Mouse (Mus musculus) inflammation-experienced regulatory T-cells, adult 6 months (primary cell): Measurements from ENCODE around the gene Lrrc41. TPM values are rescaled to one million over a fixed set of nuclear protein-coding genes. Genes with fewer than 3 reads are reported as not detected.
A peak's percentile ranks its signal among the peaks of the same experiment; 100 is the strongest.

ENCODE experiments used
- ATAC-seq: one replicate; pipeline ENCODE4 v1.8.0; 2017
- polyA plus RNA-seq, 3 experiments: library from polyadenylated mRNA; unstranded; fragments of 100-300 nt; shearing (Covaris generic); gene quantifications; one replicate each; pipeline ENCODE4 v1.2.1; 2017

Gene Lrrc41
- polyA plus RNA-seq, 3 experiments from 2014 or later, result 16.5 to 19.0 (median 18.0) TPM

- ATAC-seq, result no peak
Observed at GRCm38 (mm10) chr4:116077240-116078095, 2.4 kb downstream of the Lrrc41 start.

DNA sequence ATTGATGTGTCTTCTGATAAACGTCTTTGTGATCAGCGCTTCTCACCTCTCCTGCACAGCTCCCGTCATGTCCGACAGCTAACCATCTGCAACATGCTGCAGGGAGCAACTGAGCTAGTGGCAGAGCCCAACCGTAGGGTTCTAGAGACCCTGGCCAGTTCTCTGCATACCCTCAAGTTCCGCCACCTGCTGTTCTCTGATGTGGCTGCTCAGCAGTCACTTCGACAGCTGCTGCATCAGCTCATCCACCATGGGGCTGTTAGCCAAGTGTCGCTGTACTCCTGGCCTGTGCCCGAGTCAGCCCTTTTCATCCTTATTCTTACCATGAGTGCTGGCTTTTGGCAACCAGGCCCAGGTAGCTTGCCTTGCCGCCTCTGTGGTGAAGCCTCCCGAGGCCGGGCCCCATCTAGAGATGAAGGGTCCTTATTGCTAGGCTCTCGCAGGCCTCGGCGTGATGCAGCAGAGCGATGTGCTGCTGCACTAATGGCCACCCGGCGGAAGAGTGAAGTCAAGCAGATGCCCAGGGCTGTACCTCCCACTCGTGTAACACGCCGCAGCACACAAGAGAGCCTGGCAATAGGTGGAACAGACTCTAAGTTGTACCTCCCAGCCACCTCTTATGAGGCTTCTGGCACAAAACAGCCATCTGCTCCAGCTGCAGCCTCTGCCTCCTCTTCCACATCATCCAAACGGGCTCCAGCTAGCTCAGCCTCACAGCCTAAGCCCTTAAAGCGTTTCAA is 13.6 kb downstream of the Lrrc41 start:
- ATAC-seq, result no peak

- ATAC-seq, result no peak
Observed at GRCm38 (mm10) chr4:116096291-116096690, 21.2 kb downstream of the Lrrc41 start.

GRCm38 (mm10) chr4:116097211-116097610 is 22.1 kb downstream of the Lrrc41 start:
- ATAC-seq, result no peak

DNA sequence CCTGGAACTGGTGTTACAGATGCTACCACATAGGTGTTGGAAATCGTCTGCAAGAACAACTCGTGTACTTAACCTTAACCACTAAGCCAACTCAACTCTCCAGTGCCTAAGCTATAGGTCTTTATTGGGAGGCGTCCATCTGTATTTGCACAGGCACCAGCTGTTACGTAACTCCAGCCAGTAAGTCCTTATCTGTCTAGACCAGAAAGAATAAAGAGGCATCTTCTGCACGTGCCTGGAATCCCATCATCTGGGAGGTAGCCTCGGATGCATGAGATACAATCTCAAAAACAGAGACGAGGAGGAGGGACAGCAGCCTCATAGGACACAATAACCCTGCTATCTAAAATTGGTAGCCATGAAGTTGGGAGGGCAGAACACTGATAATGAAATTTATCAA is 25.9 kb downstream of the Lrrc41 start:
- ATAC-seq, result no peak

DNA sequence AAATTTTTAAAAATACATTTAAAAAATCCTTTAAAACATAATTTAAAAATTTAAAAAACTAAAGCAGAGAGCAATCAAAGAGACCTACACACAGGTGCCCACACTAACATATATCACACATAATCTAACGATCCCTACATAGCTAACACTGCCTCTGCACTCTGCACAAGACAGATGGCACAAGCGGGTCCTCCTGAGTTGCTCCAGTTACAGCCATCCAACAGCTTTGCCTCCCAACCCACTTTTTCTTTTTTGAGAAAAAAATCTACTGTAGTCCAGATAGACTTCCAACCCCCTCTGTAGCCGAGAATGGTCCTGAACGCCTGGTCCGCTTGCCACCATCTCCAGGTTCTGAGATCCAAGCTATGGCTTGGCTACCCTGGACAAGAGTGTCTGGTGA is 30.2 kb downstream of the Lrrc41 start:
- ATAC-seq, result no peak

GRCm38 (mm10) chr4:116110695-116111094 is 35.6 kb downstream of the Lrrc41 start:
- no peak for ATAC-seq

DNA sequence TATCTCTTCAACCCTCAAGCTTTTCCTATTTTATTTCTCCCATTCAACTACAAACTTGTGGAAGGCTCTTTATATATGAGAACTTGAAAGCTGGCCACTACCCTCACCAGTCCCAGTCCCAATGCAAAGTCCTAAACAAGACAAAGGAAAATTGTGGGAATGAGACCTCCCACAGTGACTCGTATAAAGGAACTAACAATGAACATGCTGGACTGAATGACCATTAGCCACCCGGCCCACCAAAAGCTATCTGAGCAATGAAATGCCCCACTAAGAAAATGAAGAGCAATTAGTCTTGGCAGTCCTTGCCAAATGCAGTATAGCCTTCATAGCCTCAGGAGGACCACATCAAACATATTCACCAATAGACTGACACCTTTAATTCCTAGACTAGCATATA is 36.4 kb downstream of the Lrrc41 start:
- ATAC-seq, result no peak

GRCm38 (mm10) chr4:116122762-116123161 is 47.7 kb downstream of the Lrrc41 start:
- no peak for ATAC-seq

GRCm38 (mm10) chr4:116123602-116124519 is 48.8 kb downstream of the Lrrc41 start, which contains the start of the genes Rad54l and Pomgnt1:
Gene Rad54l (minus strand): TSS chr4:116123690.
Gene Pomgnt1 (plus strand): TSS chr4:116123840.
- ATAC-seq, result peak; percentile 99

DNA sequence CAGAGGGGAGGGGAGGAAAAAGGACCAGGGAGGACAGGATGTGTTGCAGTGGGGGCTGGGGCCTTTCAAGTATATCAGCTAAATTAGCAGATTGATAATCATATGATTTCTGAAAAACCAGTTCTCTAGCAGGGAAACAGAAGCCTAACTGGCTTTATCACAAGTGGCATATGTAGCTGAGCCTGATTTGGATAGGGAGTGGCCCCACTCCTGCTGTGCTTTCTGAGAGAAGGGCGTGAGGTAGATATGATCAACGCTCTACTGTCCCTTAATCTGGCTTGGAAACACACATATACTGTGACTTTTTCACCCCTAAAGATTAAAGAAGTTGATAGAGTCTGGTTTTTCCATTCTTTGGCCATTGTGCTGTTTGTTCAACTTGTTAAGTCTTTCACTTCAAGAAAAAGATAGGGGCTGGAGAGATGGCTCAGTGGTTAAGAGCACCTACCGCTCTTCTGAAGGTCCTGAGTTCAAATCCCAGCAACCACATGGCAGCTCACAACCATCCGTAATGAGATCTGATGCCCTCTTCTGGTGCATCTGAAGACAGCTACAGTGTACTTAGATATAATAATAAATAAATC is 50.8 kb downstream of the Lrrc41 start:
- no peak for ATAC-seq

GRCm38 (mm10) chr4:116127956-116128355 is 52.9 kb downstream of the Lrrc41 start:
- ATAC-seq, result no peak

GRCm38 (mm10) chr4:116133126-116133525 is 58.1 kb downstream of the Lrrc41 start:
- ATAC-seq, result no peak

DNA sequence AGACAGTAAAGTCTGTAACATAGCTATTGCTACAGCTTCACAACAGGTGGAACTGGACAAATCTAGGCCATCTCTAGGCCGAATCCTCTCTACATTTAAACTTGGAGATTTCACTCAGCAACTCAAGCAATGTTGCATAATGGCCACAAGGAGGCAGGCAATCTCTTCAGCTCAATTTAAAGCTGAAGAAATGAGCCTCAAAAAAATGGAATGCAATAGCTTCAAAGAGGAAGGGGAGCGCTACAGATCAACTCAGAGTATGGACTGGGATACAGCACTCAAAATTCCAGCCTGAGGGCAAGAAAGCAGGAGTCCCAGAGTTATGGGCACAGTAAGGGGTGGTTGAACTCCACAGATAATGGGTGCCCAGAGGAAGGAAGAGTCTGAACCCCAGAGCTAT is 59.9 kb downstream of the Lrrc41 start:
- ATAC-seq, result peak; percentile 61

- ATAC-seq, result no peak
Observed at GRCm38 (mm10) chr4:116137421-116137996, 62.4 kb downstream of the Lrrc41 start.

DNA sequence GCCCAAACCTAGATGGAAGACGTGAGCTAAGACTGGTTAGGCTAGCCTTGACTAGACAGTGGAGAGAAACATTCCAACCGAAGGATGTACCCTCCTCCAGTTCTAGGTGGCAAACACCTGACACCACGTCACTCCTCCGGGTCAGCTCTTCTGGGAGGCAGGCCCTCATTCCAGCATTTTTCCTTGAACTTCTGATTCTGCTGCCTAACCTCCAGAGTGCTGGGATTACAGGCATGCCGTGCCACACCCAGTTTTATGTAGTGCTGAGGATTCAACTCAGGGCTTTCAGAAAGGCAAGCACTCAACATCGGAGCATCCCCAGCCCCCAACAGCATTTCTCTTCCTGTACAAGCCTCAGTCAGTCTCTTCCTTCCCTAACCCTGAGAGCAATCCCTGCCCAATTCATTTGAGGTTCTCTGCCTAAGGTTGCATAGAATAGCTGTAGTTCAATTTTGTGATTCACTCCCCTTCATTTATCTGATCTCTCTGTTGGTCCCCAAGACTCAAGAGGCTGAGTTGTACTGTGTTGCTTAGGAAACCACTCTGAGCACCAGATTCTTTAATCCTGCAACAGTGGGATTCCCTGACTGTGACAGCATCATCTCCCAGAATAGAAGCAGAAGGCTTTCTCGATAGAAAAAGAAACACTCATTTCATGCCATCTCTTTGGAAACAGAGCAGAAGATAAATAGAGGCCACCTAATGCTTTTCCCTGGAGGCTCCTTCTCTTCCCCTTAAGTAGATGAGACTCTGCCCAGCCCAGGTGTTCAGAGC is 65.9 kb downstream of the Lrrc41 start:
- no peak for ATAC-seq

- no peak for ATAC-seq
Observed at GRCm38 (mm10) chr4:116141736-116142135, 66.7 kb downstream of the Lrrc41 start.

DNA sequence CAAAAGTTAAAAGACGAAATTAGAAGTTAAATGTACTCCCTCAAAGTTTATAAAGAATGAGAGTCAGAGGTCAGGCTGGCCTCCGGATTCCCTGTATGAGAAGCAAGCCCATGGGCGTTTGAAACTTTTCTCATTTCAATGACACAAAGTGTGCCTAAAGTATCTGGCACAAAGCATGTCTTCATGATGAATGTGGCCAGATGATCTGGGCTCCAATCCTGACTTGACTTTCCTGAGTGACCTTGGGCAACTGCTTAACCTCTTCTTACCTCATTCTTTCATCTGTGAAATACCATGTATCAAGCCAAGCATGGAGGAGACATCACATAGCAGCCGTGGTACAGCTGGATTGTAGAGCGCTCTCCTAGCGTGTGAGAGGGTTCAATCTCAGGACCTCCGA is 67.2 kb downstream of the Lrrc41 start:
- no peak for ATAC-seq

DNA sequence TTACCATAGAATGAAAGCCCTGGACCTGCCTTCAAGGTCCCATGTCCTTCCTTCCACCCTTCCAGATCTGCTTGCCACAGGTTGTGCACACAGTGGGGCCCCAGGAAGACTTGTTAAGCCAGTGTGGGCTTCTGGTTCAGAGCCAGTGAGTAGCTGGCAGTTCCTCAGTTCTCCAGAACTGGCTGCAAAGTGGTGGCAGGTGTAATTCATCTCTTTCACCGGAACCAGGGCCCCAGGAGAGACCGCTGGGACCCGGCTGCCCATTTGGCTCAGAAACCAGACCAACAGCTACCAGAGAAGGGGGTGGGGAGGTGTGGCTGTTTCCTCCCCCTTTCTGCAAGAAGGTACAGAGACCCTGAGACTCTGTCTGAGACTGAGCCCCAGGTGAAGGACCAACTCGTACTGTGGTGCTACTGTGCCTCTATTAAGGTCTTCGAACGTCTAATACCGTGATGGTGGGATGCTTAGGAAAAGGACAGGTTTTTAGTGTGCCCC is 68.3 kb downstream of the Lrrc41 start:
- peak; percentile 36 for ATAC-seq

DNA sequence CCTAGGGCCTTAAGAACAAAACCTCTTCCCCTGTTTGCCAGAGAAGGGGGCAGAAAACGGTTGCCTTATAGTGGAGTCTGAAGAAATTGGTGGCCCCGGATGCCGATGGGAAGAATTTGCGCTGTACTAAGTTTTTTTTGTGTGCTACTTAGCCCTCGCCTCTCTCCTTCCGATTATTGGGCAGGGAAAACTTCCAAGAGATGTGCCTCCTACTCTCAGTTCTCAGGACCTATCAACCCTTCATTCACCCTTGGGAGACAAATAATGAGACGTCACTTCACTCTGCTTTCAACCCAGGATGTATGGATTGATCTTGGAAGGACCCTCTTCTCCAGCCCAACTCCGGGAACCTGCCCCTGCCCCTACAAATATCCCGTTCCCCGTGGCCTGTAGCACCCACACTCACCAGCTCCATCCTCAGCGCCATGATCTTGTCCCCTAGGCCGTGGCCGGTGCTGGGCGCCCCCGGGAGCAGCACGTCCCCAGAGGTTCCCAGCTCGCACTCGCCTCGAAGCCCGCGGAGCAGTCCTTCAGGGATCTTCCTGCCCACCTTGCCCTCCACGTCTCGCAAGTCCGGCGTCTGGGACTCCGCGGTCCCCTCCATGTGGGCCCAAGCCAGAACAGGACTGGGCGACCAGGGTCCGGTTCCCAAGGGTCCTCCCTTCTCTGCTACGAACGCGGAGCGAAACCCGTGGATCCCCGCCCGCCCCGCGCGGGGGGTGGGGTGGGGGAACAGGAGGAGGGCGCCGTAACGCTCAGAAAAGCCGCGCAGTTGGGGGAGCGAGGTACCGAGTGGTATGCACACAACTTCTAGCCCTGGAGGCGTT is 69.0 kb downstream of the Lrrc41 start:
- peak; percentile 55 for ATAC-seq
